Mouse (Mus musculus): ENCODE results near the gene Ppp6r3.
A peak's percentile ranks its signal among the peaks of the same experiment; 100 is the strongest.
"Not testable (repeated sequence)": the region's sequence is repeated elsewhere in the genome, so short reads cannot be mapped to it uniquely, and the experiment has no call there.

Ppp6r3 gene

DNA sequence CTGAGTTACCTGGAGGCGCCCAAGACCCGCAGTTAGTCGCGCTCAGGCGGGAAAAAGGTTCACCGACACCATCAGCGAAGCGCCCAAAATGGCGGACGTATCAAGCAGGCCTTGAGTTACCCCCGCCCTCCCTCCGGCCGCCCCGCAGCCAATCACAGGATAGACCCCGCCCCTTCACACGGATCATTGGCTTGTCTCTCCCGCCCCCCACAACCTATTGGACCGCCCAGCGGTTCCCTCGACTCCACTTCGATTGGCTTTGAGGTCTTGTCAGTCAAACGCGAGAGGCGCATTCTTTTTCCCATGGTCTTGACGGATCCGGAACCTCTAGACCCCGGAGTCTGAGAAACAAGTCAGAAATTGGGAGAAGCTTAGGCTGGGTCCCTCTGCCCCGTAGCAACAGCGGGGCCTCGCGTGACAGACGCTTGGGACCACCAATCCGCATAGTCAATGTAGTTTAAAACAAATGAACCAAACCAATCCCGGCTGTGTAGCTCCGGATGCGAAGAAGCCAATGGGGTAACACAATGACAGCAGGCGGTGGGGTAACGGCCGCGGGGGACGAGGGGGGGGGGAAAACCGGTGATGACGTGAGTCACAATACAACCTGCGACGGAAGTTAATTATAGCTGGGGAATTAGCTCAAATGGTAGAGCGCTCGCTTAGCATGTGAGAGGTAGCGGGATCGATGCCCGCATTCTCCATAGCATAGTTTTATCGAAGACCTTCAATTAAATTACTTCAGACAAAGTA is at the start of gene Ppp6r3:
Gene Ppp6r3 (minus strand): TSS at position 118 of the 753 bp plus-strand sequence.
- peak; percentile 96 for DNase-seq (ENCODE audit: low spot score)

DNA sequence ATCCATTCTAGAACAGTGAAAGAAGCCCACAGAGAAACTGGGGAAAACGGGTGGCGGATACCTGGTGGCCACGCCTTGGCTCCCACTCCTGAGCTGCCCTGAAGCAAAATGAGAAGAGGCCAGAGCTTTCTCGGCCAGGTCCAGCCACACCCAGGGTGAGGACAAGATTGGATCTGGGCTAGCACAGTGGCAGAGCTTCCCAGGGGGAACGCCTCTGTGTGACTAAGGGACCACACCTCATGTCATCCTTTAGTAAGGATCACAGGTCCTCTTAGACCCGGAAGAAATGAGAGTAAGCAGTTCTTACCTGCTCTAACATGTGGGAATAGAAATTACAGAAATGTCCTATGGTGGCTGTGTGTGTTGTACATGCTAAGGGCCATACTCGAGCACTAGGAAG is 49.6 kb upstream of the Ppp6r3 start:
- DNase-seq (ENCODE audit: low spot score): no peak

DNA sequence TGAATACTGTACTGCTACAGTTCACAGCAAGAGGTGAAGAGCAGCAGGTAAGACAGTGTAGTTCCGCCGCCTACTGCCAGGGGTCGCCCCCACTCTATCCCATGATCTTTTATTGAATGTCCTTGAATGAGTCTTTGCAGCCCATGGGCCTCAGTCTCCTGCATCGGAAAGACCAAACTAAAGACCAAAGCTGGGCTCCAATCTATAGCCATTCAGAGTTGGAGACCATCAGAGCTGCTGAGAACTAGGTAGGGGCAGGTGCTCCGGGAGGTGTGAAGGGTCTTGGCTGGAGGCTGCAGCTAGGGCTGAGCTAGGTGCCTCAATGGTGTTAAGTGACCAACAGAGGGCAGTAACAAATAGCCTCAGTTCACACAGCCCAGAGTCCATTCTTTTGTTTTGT is 48.3 kb upstream of the Ppp6r3 start:
- no peak for DNase-seq (ENCODE audit: low spot score)

DNA sequence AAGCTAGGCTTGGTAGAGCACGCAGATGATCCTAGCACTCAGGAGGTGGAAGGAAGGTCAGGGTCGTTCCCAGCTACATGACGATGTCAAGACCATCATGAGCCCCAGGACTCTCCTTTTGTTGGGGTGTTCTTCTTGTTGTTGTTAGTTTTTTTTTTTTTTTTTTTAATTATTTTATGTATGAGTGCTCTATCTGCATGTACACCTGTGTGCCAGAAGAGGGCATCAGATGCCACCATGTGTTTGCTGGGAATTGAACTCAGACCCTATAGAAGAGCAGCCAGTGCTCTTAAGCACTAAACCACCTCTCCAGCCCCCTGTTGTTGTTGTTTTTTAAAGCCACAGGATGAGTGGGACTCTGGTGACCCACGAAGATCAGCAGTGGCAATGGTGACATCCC is 47.7 kb upstream of the Ppp6r3 start:
- DNase-seq (ENCODE audit: low spot score): no peak

DNA sequence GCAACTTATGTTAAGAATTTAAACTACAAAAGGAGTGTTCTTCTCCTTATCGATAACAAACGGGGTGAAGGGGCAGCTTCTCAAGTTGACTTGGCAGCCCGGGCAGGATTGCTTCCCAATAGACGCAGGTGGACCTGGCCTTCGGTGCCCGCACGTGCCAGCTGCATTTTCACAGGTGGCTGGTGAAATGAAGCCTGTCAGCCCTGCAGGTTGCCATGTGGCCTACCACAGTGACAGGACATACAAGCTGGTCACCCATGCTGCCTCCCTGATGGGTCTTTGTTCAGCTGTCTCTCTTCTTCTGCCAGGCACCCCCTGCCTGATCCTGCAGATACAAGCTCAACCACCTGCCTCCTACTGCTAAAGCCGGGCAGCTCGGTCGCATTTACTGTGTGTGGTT is 45.3 kb upstream of the Ppp6r3 start:
- DNase-seq (ENCODE audit: low spot score): no peak

DNA sequence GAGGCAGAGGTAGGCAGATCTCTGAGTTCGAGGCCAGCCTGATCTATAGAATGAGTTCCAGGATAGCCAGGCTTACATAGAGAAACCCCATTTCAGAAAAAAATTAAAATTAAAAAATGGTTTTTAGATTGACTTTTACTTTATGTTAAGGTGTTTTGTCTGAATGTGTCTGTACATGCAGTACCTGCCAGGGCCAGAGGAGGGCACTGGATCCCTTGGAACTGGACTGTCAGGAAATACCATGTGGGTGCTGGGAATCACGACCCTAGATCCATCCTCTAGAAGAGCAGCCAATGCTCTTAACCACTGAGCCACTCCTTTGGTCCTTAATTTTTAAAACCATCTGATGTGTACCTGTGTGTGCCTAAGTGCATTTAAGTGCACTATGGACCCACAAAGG is 43.8 kb upstream of the Ppp6r3 start:
- DNase-seq (ENCODE audit: low spot score): no peak

DNA sequence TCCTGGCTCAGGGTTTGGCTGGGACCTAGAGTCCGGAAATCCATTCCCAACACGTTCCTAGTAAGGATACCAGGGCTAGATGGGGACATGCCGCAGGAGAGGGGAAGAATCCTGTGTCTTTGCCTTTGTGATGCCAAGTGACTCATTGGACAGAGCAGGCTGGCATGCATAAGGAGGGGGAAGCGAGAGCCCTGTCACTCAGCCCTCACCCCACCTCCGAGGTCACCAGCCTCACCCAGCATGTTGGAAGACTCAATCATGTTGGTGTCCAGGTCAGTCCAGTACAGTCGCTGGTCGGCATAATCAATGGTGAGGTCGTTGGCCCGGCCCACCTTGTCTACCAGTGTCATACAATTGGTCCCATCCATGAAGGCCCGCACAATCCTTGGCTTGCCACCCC is 38.4 kb upstream of the Ppp6r3 start:
- DNase-seq (ENCODE audit: low spot score): no peak

DNA sequence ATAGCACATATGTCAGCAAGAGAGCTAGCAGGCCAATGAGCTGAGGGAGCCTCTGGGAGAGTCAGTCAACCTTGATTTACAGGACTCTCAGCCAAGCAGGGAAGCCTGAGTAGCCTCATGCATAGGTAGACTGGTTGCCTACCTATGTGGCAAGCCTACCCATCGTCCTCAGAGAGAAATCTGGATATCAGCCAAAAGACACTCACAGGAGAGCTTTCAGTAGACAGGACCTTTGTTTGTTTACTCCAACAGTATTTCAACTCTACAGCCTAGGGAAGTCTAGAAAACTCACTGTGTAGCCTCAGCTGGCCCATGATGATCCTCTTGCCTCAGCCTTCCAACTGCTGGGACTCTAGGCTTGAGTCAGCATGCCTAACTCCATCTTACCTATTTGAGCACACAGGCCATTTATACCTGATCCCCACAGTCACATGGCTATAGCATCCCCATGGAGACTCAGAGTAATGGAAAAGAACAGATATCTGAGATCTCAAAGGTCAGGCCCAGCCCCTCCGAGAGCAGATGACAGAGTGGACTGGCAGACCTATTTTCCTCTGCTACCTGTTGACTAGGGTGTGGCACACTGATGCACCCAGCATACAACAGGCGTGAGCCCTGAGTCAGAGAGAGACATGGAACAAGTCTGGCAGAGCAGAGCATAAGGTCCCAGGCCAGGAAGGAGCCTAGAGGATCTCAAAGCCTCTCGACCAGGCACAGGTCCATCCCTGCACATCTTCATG is 37.2 kb upstream of the Ppp6r3 start:
- no peak for DNase-seq (ENCODE audit: low spot score)

DNA sequence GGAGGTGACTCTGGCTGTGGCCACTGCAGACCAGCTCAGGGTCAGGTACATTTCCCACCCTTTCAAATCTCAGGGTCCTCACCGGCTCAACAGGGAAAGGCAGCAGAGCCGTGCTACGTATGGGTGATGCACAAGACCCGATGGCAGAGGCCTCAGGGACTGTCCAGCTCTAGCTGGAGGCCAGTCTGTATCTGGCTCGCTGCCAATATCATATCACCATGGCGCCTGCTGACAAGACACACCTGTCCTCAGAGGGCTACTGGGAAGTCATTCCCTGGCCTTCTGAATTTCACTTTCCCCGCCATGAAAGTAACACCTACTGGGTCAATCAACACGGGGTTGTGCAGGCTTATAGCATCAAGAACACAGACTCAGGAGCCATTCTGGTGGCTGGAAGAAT is 36.2 kb upstream of the Ppp6r3 start:
- DNase-seq (ENCODE audit: low spot score): no peak

DNA sequence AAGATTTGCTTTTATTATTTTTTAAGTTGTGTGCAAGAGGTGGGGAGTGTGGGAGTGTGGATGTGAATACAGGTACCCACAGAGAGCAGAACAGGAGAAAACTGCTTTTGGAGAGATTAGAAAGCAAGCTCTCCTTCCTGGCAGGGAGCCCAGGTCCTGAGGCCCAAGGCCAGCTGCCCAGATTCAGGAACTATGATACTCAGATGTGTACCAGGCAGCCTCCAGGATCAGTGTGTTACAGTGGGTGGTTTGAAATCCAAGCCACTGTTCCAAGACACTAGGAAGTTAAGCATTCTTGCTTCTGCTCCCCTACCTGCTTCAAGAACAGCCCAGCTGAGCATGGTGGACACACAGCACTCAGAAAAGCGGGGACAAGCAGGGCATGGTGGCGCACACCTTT is 35.3 kb upstream of the Ppp6r3 start:
- DNase-seq (ENCODE audit: low spot score): no peak

DNA sequence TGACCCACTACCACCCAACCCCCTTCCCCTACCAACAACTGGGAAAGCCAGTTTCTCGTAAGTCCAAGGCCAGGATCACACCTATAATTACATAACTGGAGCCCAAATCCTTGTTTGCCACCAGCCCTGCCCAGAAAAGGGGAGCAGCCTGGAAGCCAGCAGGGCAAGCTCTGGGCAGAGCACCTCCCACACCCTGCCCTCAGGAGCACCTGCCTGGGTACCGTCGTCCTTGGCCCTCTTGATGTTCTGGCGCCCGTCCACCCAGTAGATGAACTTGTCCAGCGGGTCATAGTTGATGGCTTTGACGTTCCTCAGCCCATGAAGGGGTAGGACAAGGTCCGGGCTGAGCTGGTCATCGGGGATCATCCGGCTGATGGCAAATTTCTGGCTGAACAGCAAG is 34.3 kb upstream of the Ppp6r3 start:
- no peak for DNase-seq (ENCODE audit: low spot score)

DNA sequence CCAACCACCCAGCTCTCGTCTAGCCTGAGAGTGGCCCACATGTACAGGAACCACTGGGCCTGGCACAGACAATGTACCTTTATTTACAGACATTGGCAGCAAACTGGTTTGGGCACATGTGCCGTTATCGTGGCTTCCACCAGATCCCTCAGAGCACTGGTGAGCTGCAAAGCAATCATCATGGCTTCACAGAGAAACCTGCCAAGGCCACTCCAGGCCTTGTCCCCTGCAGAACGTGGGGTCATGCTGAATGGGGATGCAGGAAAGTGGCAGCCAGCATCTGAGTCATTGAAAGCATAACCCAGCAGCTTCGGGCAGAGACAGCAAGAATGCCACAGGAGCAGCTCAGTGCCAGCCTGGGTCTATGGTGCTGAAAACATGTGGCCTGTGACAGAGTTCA is 18.8 kb upstream of the Ppp6r3 start:
- no peak for DNase-seq (ENCODE audit: low spot score)

DNA sequence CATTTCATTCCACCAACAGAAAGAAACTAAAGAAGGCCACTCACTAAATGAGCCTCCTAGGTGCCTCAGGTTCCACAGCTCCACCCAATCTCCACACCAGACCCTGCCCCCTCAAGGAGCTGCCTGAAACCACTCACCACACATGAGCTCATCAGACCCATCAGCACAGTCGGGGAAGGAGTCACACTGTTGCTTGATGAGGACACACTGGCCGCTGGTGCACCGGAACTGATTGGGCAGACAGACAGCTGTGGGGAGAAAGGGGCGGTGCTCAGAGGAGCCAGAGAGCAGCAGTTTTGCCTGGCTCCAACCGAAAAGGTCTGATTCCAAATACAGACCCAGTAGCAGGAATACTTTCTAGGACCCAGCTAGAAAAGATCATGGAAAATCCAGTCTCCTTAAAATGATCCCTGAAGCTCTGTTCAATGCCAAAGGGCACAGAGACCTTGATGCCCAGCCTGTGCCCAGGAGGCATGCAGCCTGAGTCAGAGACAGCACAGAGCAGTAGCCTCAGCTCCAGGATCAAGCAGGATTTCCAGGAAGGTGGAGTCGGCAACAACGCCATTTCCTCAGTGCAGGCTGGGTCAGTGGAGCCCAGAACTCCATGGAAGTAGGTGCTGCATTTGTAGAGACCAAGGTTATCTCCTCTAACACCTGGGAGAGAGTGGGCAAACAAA is 18.0 kb upstream of the Ppp6r3 start:
- DNase-seq (ENCODE audit: low spot score): no peak

DNA sequence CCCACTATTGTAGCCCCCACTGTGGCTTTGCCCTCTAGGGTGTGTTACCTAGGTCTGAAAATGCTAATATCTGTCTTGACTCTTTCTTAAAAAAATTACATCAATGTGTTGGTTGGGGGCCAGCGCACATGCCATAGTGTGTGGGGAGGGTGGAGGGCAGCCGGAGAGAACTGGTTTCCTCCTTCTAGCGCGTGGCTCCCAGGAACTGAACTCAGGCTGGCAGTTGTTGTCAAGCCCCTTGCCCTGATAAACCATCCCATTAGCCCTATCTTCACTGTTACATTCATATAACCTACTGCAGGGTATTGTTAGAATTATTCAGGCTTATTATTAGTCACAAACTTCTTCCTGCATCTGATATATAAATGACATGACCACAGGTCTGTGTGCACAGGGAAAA is 14.4 kb upstream of the Ppp6r3 start:
- no peak for DNase-seq (ENCODE audit: low spot score)

DNA sequence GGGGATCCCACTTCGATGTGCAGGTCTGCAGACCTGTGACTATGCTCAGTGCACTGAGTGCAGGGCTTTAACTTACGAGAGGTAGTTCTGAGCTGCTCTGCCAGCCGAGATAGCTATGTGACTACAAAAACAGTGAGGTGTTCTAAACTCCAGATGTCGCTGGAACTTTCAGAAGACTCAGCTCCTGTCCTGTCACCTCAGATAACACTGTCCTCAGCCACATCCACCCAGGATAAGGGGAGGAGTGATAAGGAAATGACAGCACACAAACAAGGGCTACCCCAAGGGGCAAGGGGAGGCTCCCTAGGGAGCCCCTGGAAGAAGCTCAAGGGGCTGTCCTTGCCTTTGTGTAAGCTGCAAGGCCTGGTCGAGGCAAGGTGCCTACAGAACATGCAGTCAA is 14.0 kb upstream of the Ppp6r3 start:
- no peak for DNase-seq (ENCODE audit: low spot score)

DNA sequence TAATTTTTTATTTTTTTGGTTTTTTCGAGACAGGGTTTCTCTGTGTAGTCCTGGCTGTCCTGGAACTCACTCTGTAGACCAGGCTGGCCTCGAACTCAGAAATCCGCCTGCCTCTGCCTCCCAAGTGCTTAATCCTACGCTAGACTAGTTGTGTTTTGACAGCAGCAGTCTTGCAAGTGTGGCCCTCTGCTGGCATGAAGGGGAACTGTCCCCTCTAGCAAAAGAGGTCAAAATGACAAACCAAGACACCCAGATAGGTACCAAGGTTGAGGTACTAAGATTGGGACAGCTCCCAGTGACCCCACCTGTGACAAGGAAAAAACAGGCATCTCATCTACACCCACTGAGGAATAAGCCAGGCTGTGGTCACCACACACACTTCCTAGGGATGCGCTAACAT is 12.2 kb upstream of the Ppp6r3 start:
- not testable (repeated sequence) for DNase-seq (ENCODE audit: low spot score)

DNA sequence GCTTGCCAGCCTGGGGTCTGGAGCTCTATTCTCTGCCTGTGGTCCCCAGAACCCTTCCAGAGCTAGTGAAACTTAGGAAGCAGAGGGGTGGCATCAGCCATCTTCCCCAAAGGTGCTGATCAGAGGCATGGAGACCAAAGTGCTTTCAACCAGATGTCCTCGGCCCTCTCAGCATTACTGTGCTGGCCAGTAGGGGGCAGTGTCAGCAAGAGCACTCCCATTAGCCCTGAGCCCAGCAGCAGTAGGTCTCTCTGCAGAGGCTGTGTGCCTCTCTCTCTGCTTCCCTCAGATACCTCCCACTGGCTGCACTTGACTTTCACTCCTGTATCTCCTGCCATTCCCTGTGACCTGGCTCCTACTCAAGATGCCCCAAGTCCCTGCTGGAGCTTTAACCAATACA is 11.0 kb upstream of the Ppp6r3 start:
- no peak for DNase-seq (ENCODE audit: low spot score)

DNA sequence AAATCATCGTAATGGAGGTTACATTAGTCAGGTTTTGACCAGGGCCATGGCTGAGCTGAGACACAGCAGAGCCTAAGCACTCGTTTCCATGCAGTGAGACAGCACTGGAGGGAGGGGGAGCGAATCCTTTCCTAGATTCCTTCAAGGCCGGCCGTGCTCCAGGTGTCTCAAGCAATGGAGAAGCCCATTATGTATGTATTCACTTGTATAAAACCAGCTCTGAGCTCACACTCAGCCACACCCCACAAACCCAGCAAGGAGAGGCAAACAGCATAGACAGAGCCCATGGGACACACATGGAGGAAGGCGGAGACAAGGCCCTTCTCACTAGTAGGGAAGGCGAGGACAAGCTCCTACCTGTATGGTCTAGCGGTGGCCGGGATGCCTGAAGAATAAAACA is 10.5 kb upstream of the Ppp6r3 start:
- DNase-seq (ENCODE audit: low spot score): no peak

DNA sequence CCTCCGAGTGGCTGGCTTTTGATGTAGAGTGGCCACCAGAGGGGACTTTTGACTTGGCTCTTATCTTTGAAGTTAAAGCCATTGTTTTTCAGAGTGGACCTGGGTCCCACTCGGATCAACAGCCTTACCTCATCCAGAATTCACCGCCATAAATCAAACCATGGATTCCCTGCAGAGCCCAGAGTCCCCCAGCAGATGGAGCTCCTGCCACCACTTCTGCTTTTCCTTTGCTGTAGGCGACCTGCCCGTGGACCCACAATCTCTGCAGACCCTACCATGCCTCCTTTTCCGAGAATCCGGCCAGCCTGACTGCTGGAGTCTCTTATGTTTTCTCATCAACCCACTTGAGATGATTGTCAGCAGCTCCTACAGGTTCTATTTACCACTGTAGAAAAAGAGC is 5.8 kb upstream of the Ppp6r3 start:
- DNase-seq (ENCODE audit: low spot score): peak; percentile 44

DNA sequence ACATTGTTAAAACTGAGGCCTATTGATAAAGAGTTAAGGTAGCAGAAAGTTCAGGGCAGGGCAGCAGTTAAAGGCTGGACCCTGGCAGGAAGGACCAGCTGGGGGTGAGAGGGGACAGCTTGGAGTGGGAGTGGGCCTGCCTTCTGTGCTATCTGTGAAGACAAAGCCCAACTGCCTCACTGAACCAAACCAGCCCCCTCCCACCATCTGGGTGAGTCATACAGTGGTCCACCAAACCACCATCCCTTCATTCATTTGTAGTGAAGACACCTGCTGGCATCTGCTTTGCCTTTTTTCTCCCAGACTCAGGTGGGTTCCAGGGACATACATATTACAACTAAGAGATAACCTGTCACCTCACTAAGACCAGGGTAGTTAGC is 2.4 kb upstream of the Ppp6r3 start:
- no peak for DNase-seq (ENCODE audit: low spot score)

DNA sequence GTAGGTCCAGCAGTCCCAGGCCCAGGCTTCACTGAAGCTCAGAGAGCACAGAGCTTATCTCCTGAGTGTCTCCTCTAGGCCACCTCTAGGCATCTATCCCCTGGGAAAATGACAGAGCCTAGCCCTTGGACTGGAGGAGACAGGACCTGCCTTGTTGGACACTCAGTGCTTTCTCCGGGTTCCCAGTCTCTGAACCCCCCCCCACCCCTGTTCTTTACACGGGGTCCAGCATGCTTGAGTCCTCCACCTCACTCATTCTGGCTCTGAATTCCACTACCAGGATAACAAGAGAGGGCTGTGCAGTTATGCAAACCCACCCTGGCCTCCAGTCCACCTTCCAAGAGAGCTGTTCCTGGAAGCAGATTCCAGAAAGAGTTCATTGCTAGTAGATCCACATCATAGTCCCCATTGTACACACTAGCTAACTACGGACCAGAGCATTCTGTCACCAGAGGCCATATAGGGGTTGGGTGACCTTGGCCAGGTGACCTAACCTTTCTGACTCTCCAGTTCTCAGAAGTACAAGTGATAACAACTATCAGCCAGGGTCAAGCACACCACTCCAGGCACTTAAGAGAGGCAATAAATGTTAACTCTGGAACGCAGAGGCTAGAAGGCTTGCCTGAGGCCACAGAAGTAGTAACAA is 1.8 kb upstream of the Ppp6r3 start:
- no peak for DNase-seq (ENCODE audit: low spot score)

DNA sequence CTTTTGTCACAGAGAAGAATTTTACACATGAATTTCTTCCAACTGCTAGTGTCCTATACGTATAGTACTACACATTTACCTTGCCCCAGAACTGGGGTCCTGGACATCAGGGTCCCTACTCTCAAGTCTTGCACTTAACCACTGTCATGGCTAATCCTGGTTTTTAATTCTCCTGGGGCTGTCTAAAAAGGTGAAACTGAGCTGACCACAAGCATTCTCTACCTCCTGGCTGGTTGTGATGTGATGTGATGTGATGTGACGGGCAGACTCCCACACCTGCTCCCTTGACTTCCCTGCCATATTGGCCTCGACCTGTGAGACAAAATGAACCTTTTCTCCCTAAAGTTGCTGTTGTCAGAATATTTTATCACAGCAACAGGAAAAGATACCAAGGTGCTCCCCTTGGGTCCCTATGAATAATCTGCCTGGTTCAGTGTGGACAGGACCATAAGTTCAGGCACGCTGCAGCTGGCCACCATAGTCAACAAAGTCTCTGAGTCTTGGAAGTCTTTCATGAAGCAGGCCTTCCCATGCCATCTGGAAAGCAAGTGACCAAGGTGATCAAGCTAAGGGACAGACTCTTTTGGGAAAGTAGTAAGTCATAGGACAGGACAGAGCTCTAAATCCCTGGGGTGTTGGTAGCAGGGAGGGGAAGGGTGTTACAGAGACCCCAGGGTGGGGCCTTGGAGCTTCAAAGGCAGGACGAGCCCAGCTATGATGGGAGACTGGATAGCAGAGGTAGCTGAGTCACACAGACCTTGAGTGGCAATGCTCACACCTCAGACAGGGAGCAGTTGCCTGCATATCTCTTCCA is 1.1 kb upstream of the Ppp6r3 start:
- DNase-seq (ENCODE audit: low spot score): no peak
